Comparison of ENCODE assay signal across 8 mouse cellular contexts in genomic region chr12:84193642-84194399, GRCm38 (mm10). TPM values are rescaled to one million over a fixed set of nuclear protein-coding genes. Genes with fewer than 3 reads are reported as not detected.
DNase-seq lines count a peak whose midpoint lies in the region; ATAC-seq lines count a peak whose summit lies in the region.

No protein-coding gene starts in this region.

- intact Hi-C loops in left cerebral cortex, postnatal 25 days (cut with DNase I), result loop anchor here (1.0 to 2.0 kb wide), 2 partner anchors 17 to 24 kb away; partner anchors contain the start of gene Elmsan1

- peak; percentile 91 for ATAC-seq in intestine, embryonic 15.5 days

- no peaks in the 10 kb centered on the region for H3K9me3 ChIP-seq in intestine, embryonic 15.5 days

- H3K4me3 ChIP-seq in intestine, embryonic 15.5 days (replicated peaks), result peak overlapping the region; percentile 86

- peak overlapping the region; percentile 100 for H3K27ac ChIP-seq in intestine, embryonic 15.5 days

- peak overlapping the region; percentile 93 for H3K4me2 ChIP-seq in intestine, embryonic 15.5 days (replicated peaks)

- no peaks in the 10 kb centered on the region for H3K36me3 ChIP-seq in intestine, embryonic 15.5 days

- no peaks in the 10 kb centered on the region for H3K27me3 ChIP-seq in intestine, embryonic 15.5 days (replicated peaks)

- peak; percentile 97 for DNase-seq in adrenal gland, adult 2 months
- peak; percentile 85 for DNase-seq in embryo, embryonic 11.5 days (ENCODE audit: low read depth, low spot score)
- peak; percentile 96 for DNase-seq in gastrocnemius, postnatal 25 days
- DNase-seq in left cerebral cortex, postnatal 25 days (ENCODE audit: low spot score in 2 of 2), result peak; percentile 92 to 96
- peak; percentile 94 for DNase-seq in mesoderm, embryonic 11.5 days (ENCODE audit: low read depth, low spot score)
- peak; percentile 92 for DNase-seq in right cerebral cortex, postnatal 25 days
- DNase-seq in urinary bladder, postnatal 36 days (ENCODE audit: low spot score in 2 of 2), result peak; percentile 90 to 96

- H3K9ac ChIP-seq in intestine, embryonic 15.5 days, result peak overlapping the region; percentile 86

- WGBS in intestine, embryonic 15.5 days, result under 1% methylated on average over 48 of the region's 49 CpGs

- peaks cover 49% of the 10 kb centered on the region for H3K4me1 ChIP-seq in intestine, embryonic 15.5 days (replicated peaks)

RNA-seq across cellular contexts. Expression of gene Elmsan1, which starts 24.9 kb away (rescaled TPM):
- 10 to 100 TPM; 17.0 to 22.7 TPM for total RNA-seq in adrenal gland, adult 2 months (2021)
- polyA plus RNA-seq in adrenal gland, adult 2 months (2012; rRNA removed), result 14.4 and 20.4 TPM in 2 replicates
- 1 to 10 TPM; 8.0 to 9.9 TPM for total RNA-seq in gastrocnemius, postnatal 25 days (2021)
- 7.2 and 7.7 TPM in 2 replicates for polyA plus RNA-seq in intestine, embryonic 15.5 days (2015; fragmentation: Nextera tagmentation; extraction: Ambion mirVana)
- total RNA-seq in left cerebral cortex, postnatal 25 days (2021), result 10 to 100 TPM; 15.0 to 15.7 TPM

RNA-seq across cellular contexts. Expression of gene Pnma1, which starts 45.5 kb away (rescaled TPM):
- under 1 TPM; 0.28 to 0.43 TPM for total RNA-seq in adrenal gland, adult 2 months (2021)
- polyA plus RNA-seq in adrenal gland, adult 2 months (2012; rRNA removed), result 0.15 TPM in 1 of 2 replicates, not detected in the other
- under 1 TPM; 0.10 to 0.24 TPM for total RNA-seq in gastrocnemius, postnatal 25 days (2021)
- polyA plus RNA-seq in intestine, embryonic 15.5 days (2015; fragmentation: Nextera tagmentation; extraction: Ambion mirVana), result 0.59 and 0.63 TPM in 2 replicates
- total RNA-seq in left cerebral cortex, postnatal 25 days (2021), result 1 to 10 TPM; 4.9 to 5.2 TPM

Comparison
In these comparisons a context has a peak if more than half of its experiments do, and no peak if none do; other contexts are left out.
1. Peak in every context shown above with its lines: DNase-seq, ATAC-seq, H3K4me3 ChIP-seq and H3K27ac ChIP-seq.
2. RNA of gene Pnma1, which starts 45.5 kb away (total RNA-seq): 4.9 to 5.2 TPM in left cerebral cortex, postnatal 25 days; 0.28 to 0.43 TPM in adrenal gland, adult 2 months and 0.10 to 0.24 TPM in gastrocnemius, postnatal 25 days; every median in the first group is over 4 times any median in the second.